ENCODE assay signal across 9 mouse cellular contexts in the genomic region with DNA sequence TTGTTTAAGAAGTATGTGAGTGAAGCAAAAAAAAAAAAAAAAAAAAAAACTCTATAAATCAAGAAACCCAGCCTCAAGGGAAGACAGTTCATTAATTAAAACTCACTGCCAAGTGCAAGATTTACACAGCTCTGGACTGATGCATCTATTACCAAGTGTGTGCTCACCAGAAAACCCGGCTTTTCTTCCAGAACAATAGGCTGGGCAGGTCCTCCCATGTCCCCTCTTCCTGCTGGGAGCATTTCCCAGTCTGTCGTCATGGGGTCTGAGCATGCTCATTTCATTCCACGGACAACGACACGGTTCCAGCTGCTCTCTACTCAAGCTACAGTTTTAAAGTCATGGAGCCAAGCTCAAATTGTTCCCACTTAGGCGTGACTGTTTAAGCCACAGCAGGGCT.
DNase-seq lines count a peak whose midpoint lies in the region; ATAC-seq and TF ChIP-seq lines count a peak whose summit lies in the region.
"Had no signal": no experiment of that assay in that cellular context is flagged by ENCODE, and none has a peak within 500 bp of the region (broad histone marks: within the 10 kb centered on the region; RNA-seq: fewer than 3 reads in every experiment).

No protein-coding gene starts in this region.

- no peaks in the 10 kb centered on the region for H3K36me3 ChIP-seq in hindbrain, embryonic 16.5 days (ENCODE audit: control insufficient read depth, insufficient read depth, low read length)
- H3K36me3 ChIP-seq in midbrain, postnatal 0 days (ENCODE audit: insufficient read depth, low read length): no peaks in the 10 kb centered on the region

- H3K27ac ChIP-seq in layer of hippocampus, adult 2 months: no peak overlapping the region
- no peak overlapping the region for H3K27ac ChIP-seq in hindbrain, embryonic 16.5 days (ENCODE audit: low read depth, low read length)
- no peak overlapping the region for H3K27ac ChIP-seq in midbrain, postnatal 0 days (ENCODE audit: low read depth, low read length)

- H3K27me3 ChIP-seq in hindbrain, embryonic 16.5 days (replicated peaks; ENCODE audit: control insufficient read depth, insufficient read depth, low read length): no peaks in the 10 kb centered on the region
- H3K27me3 ChIP-seq in midbrain, postnatal 0 days (ENCODE audit: insufficient read depth, low read length): no peaks in the 10 kb centered on the region
- H3K27me3 ChIP-seq: megakaryocyte, embryonic 14.5 days had no signal

- H3K9me3 ChIP-seq in hindbrain, embryonic 16.5 days (ENCODE audit: control insufficient read depth, low read length): no peaks in the 10 kb centered on the region
- no peaks in the 10 kb centered on the region for H3K9me3 ChIP-seq in midbrain, postnatal 0 days (ENCODE audit: low read length)

- H3K4me3 ChIP-seq in layer of hippocampus, adult 2 months: no peak overlapping the region
- H3K4me3 ChIP-seq in hindbrain, embryonic 16.5 days (ENCODE audit: low read length): no peak overlapping the region
- H3K4me3 ChIP-seq in midbrain, postnatal 0 days (ENCODE audit: low read depth, low read length): no peak overlapping the region
- H3K4me3 ChIP-seq: megakaryocyte, embryonic 14.5 days had no signal

- ATAC-seq in hindbrain, embryonic 16.5 days: peak; percentile 82
- ATAC-seq in midbrain, postnatal 0 days (ENCODE audit: low FRiP score): no peak

- no peaks in the 10 kb centered on the region for H3K4me1 ChIP-seq in hindbrain, embryonic 16.5 days (ENCODE audit: control insufficient read depth, insufficient read depth, low read depth, low read length)
- H3K4me1 ChIP-seq in midbrain, postnatal 0 days (ENCODE audit: insufficient read depth, low read length): no peaks in the 10 kb centered on the region
- H3K4me1 ChIP-seq: megakaryocyte, embryonic 14.5 days had no signal

- H3K9ac ChIP-seq in hindbrain, embryonic 16.5 days (ENCODE audit: low read depth, low read length): no peak overlapping the region
- no peak overlapping the region for H3K9ac ChIP-seq in midbrain, postnatal 0 days (replicated peaks; ENCODE audit: low read length, poor library complexity, severe bottlenecking)

- WGBS in hindbrain, embryonic 16.5 days: 15% methylated on average over 6 of the region's 6 CpGs
- 17% methylated on average over 6 of the region's 6 CpGs for WGBS in midbrain, postnatal 0 days

- no peak for DNase-seq in layer of hippocampus, adult 2 months (ENCODE audit: low spot score in 2 of 2)
- no peak for DNase-seq in layer of hippocampus, adult 8-10 months (ENCODE audit: low spot score in 2 of 2)
- peak; percentile 55 for DNase-seq in heart, adult 8-10 months (ENCODE audit: low spot score)
- DNase-seq in midbrain, postnatal 0 days (ENCODE audit: low spot score): peak; percentile 60
- DNase-seq in frontal cortex, postnatal 14 days (ENCODE audit: low spot score in 2 of 2): no peak
- DNase-seq in adrenal gland, adult 18-20 months (ENCODE audit: low spot score in 2 of 2): no peak
- no peak for DNase-seq in urinary bladder, postnatal 10 days (ENCODE audit: low spot score)

- no peak overlapping the region for H3K4me2 ChIP-seq in hindbrain, embryonic 16.5 days (ENCODE audit: low read length)
- H3K4me2 ChIP-seq in midbrain, postnatal 0 days (ENCODE audit: low read depth, low read length, poor library complexity, severe bottlenecking): no peak overlapping the region

- TF ChIP-seq CTCF in layer of hippocampus, adult 2 months (conservative IDR thresholded peaks at IDR 0.05): 0 out of 2 replicates have a peak, but pooled peaks have one; percentile 4
- no peak for TF ChIP-seq CTCF in midbrain, postnatal 0 days (IDR thresholded peaks at IDR 0.05)

Comparison
In these comparisons a context has a peak if more than half of its experiments do, and no peak if none do; other contexts are left out.
1. DNase-seq: peak in heart, adult 8-10 months (single experiment) and midbrain, postnatal 0 days (single experiment); none in layer of hippocampus, adult 2 months (0 of 2), layer of hippocampus, adult 8-10 months (0 of 2), frontal cortex, postnatal 14 days (0 of 2), adrenal gland, adult 18-20 months (0 of 2) and urinary bladder, postnatal 10 days (single experiment).